Mouse (Mus musculus) kidney, adult 2 months (tissue): Measurements from ENCODE around the gene Scaf1. TPM values are rescaled to one million over a fixed set of nuclear protein-coding genes. Genes with fewer than 3 reads are reported as not detected.

Experiments used
- DNase-seq: peaks from one replicate; pipeline ENCODE4 v3.0.0; 2021
- H3K27ac ChIP-seq: fragments of 200-500 bp; 2 replicates; pipeline ENCODE4 v1.5.1; 2012; ENCODE audit warnings: low read depth, low read length, control low read depth, inconsistent platforms; ENCODE audit not compliant: insufficient read depth
- H3K27me3 ChIP-seq: fragments of 200-500 bp; replicated peaks from 2 replicates; pipeline ENCODE4 v1.6.1; 2012; ENCODE audit warnings: mild to moderate bottlenecking, moderate library complexity, low read length, inconsistent platforms; ENCODE audit not compliant: control insufficient read depth, insufficient read depth
- H3K36me3 ChIP-seq: fragments of 200-500 bp; 2 replicates; pipeline ENCODE4 v1.6.1; 2012; ENCODE audit warnings: mild to moderate bottlenecking, moderate library complexity, low read length, inconsistent platforms; ENCODE audit not compliant: control insufficient read depth, insufficient read depth
- H3K4me1 ChIP-seq: fragments of 200-500 bp; 2 replicates; pipeline ENCODE4 v1.6.1; 2011; ENCODE audit warnings: low read length; ENCODE audit not compliant: control insufficient read depth, insufficient read depth
- H3K4me3 ChIP-seq: fragments of 200-500 bp; 2 replicates; pipeline ENCODE4 v1.5.1; 2011; ENCODE audit warnings: mild to moderate bottlenecking, low read depth, low read length, control low read depth; ENCODE audit not compliant: insufficient read depth
- CTCF ChIP-seq: fragments of 200-500 bp; conservative IDR thresholded peaks from 2 replicates; pipeline ENCODE4 v1.5.1; 2011; ENCODE audit warnings: low read depth, mild to moderate bottlenecking, control low read depth, low read length, moderate library complexity, mixed read lengths; ENCODE audit not compliant: insufficient read depth, insufficient read length
- POLR2A ChIP-seq: fragments of 200-500 bp; IDR thresholded peaks from one replicate; pipeline ENCODE4 v1.6.1; 2011; ENCODE audit warnings: low read depth, low read length, control low read depth
- WGBS: fragments of 180-500 bp; shearing (Covaris S2); methylation state at CpG from one replicate; pipeline ENCODE4 v1.1.7; 2018; 5-methylcytosine and 5-hydroxymethylcytosine counted together
- polyA plus RNA-seq: library from polyadenylated mRNA; depleted of rRNA; stranded (reverse); fragments of >200 nt; gene quantifications from 2 replicates; pipeline ENCODE4 v1.2.3, GENCODE M21; 2012

Gene Scaf1
- polyA plus RNA-seq, 1 experiment, result 38.8 TPM

GRCm38 (mm10) chr7:45043307-45043706 lies 27.1 kb upstream of the Scaf1 start:
- Histone ChIP-seq H3K27ac (no peak overlapping the region), H3K27me3 (no peaks in the 10 kb centered on the region), H3K36me3 (peaks cover 2% of the 10 kb centered on the region; the same call in 1 of the 2 replicates), H3K4me1 (no peaks in the 10 kb centered on the region), H3K4me3 (no peak overlapping the region)
- 90% methylated on average over 14 of the region's 14 CpGs for WGBS
- no peak for TF ChIP-seq CTCF
- no peak for TF ChIP-seq POLR2A
- no peak for DNase-seq

DNA sequence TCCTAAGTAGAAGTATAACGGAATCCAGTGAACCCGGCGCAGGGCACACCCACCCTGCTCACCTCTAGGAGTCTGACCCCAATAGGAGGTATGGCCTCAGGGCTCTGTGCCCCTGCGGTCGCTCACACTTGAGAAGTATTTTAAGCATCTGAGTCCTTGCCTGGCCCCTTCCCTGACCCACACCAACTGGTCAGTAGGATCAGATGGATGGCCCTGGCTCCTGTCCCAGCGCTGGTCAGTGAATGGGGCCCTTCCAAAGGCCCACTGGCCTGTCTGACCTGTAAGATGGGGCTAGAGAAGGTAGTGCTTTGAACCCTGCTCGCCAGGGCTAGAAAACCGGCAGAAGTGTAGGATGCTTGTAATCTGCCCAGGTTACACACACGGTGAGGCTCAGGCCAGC lies 24.7 kb upstream of the Scaf1 start:
- Histone ChIP-seq H3K27me3 (no peaks in the 10 kb centered on the region), H3K36me3 (peaks cover 2% of the 10 kb centered on the region; the same call in 1 of the 2 replicates), H3K4me3 (no peak overlapping the region), H3K4me1 (no peaks in the 10 kb centered on the region), H3K27ac (no peak overlapping the region)
- TF ChIP-seq POLR2A (no peak), CTCF (no peak)
- WGBS, result 89% methylated on average over 9 of the region's 9 CpGs
- DNase-seq, result no peak

- DNase-seq, result no peak
- Histone ChIP-seq H3K27me3 (no peaks in the 10 kb centered on the region), H3K4me1 (no peaks in the 10 kb centered on the region), H3K27ac (no peak overlapping the region), H3K4me3 (no peak overlapping the region), H3K36me3 (peaks cover 8% of the 10 kb centered on the region)
- WGBS, result 91% methylated on average over 9 of the region's 9 CpGs
- TF ChIP-seq POLR2A (no peak), CTCF (no peak)
These were observed 22.2 kb upstream of the Scaf1 start for GRCm38 (mm10) chr7:45038411-45038810.

DNA sequence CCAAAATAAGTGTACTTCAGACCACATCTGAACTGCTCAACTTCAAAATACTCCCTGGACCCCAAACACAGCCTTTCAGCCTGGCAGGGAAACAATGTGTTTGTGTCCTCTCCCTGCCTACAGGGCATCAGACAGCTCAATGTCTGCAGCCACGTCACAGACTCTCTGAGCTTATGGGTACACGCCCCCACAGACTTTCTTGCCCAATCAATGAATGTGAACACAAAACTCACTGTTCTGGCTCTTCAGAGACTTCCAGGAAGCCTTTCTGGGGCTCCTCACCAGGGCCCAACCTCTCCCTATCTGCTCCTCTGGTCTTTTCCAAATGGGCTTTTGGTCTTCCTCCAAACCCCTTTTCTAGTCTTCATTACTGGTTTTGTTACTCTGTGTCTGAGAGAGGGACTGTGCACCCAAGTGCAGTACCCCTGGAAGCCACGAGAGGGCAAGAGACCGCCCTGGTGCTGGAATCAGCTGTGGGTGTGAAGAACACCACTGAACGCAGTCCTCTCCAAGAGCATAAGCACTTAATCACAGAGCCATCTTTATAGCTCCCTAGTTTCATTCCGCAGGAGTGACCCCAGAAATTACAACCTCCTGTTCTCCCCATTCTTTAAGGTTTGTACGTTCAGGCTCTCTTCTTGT lies 21.7 kb upstream of the Scaf1 start:
- no peak overlapping the region for H3K27ac ChIP-seq
- TF ChIP-seq CTCF, result peak; percentile 84
- TF ChIP-seq POLR2A, result no peak
- no peak overlapping the region for H3K4me3 ChIP-seq
- peak; percentile 63 for DNase-seq
- WGBS, result 56% methylated on average over 7 of the region's 7 CpGs
- no peaks in the 10 kb centered on the region for H3K27me3 ChIP-seq
- H3K4me1 ChIP-seq, result no peaks in the 10 kb centered on the region
- H3K36me3 ChIP-seq, result peaks cover 7% of the 10 kb centered on the region

- no peak for TF ChIP-seq CTCF
- no peak for TF ChIP-seq POLR2A
- WGBS, result 83% methylated on average over 11 of the region's 11 CpGs
- peaks cover 6% of the 10 kb centered on the region for H3K36me3 ChIP-seq
These were observed 20.5 kb upstream of the Scaf1 start for GRCm38 (mm10) chr7:45036702-45037101.

GRCm38 (mm10) chr7:45035631-45036030 lies 19.5 kb upstream of the Scaf1 start:
- Histone ChIP-seq H3K4me1 (no peaks in the 10 kb centered on the region), H3K4me3 (no peak overlapping the region), H3K27ac (no peak overlapping the region), H3K27me3 (no peaks in the 10 kb centered on the region), H3K36me3 (peaks cover 6% of the 10 kb centered on the region)
- DNase-seq, result no peak
- TF ChIP-seq CTCF (no peak), POLR2A (no peak)
- WGBS, result 83% methylated on average over 3 of the region's 3 CpGs

More at GRCm38 (mm10) chr7:45036702-45037101, 20.5 kb upstream of the Scaf1 start:
- H3K27ac ChIP-seq, result no peak overlapping the region
- no peaks in the 10 kb centered on the region for H3K4me1 ChIP-seq
- DNase-seq, result no peak
- H3K4me3 ChIP-seq, result no peak overlapping the region
- no peaks in the 10 kb centered on the region for H3K27me3 ChIP-seq

- H3K4me1 ChIP-seq, result no peaks in the 10 kb centered on the region
- DNase-seq, result no peak
- H3K4me3 ChIP-seq, result no peak overlapping the region
- no peak overlapping the region for H3K27ac ChIP-seq
- 91% methylated on average over 19 of the region's 19 CpGs for WGBS
- no peaks in the 10 kb centered on the region for H3K27me3 ChIP-seq
- no peak for TF ChIP-seq CTCF
- H3K36me3 ChIP-seq, result peaks cover 7% of the 10 kb centered on the region
These were observed 17.7 kb upstream of the Scaf1 start for GRCm38 (mm10) chr7:45033722-45034359.
